Mouse (Mus musculus): ENCODE measurements around the gene Shank2.

GRCm38 (mm10) chr7:144081448-144081847 is 79.7 kb downstream of the Shank2 start:
- TF ChIP-seq CTCF (IDR thresholded peaks at IDR 0.05; ENCODE audit: low read depth) (peak; percentile 46; the same call in 1 of the 2 replicates), EP300 (IDR thresholded peaks at IDR 0.05; ENCODE audit: low read depth) (no peak)

Measured in liver, postnatal 0 days (tissue).